Mouse (Mus musculus) C2C12 (cell line): ENCODE data around the gene Ppm1h.

ENCODE experiments used
- CEBPB ChIP-seq: IDR thresholded peaks from one replicate; pipeline ENCODE4 v1.6.1; 2011; ENCODE audit warnings: low read depth, mild to moderate bottlenecking, control low read depth, moderate library complexity
- CTCF ChIP-seq: IDR thresholded peaks from one replicate; pipeline ENCODE4 v1.5.1; 2011; ENCODE audit not compliant: control insufficient read depth, insufficient read depth, insufficient read length
- FOSL1 ChIP-seq: IDR thresholded peaks from one replicate; pipeline ENCODE4 v1.8.0; 2011; ENCODE audit warnings: mild to moderate bottlenecking, low read length; ENCODE audit not compliant: poor library complexity, insufficient read depth, severe bottlenecking
- MAX ChIP-seq: IDR thresholded peaks from one replicate; pipeline ENCODE4 v1.6.1; 2011; ENCODE audit warnings: mild to moderate bottlenecking, control low read depth
- MYOD1 ChIP-seq: IDR thresholded peaks from one replicate; pipeline ENCODE4 v1.6.1; 2011; ENCODE audit warnings: low read depth; ENCODE audit not compliant: control insufficient read depth, insufficient read length
- MYOG ChIP-seq: IDR thresholded peaks from one replicate; pipeline ENCODE4 v1.6.1; 2011; ENCODE audit not compliant: control insufficient read depth, insufficient read length; ENCODE audit errors: extremely low read depth
- USF1 ChIP-seq: IDR thresholded peaks from one replicate; pipeline ENCODE4 v1.6.1; 2011; ENCODE audit warnings: low read depth, mild to moderate bottlenecking, control low read depth, moderate library complexity

- TF ChIP-seq USF1 (no peak), CTCF (no peak), MAX (no peak), MYOG (no peak), CEBPB (no peak), MYOD1 (no peak), FOSL1 (no peak)
Measured at GRCm38 (mm10) chr10:122891461-122891860, 212.9 kb downstream of the Ppm1h start.
